Mouse (Mus musculus): ENCODE data around the gene Ispd. TPM values are rescaled to one million over a fixed set of nuclear protein-coding genes. Genes with fewer than 3 reads are reported as not detected.

Ispd gene
- 16.0 TPM for polyA plus RNA-seq (2014; fragmentation: Illumina TruSeq; extraction: RNeasy Lipid Tissue Mini Kit (QIAGEN cat#74804); ENCODE audit: low read depth, low replicate concordance)

GRCm38 (mm10) chr12:36381441-36382340 is at the start of gene Ispd, which contains the start of gene D630036H23Rik:
Ispd (plus strand) TSS chr12:36381450.
D630036H23Rik (minus strand) TSS chr12:36382181.

Other genes starting within 250 kb of the Ispd start
- 49.2 TPM for gene Ankmy2, start 224.3 kb upstream of the Ispd start, polyA plus RNA-seq (2014; fragmentation: Illumina TruSeq; extraction: RNeasy Lipid Tissue Mini Kit (QIAGEN cat#74804); ENCODE audit: low read depth, low replicate concordance)
- 30.9 TPM for gene Bzw2, start 223.4 kb upstream of the Ispd start, polyA plus RNA-seq (2014; fragmentation: Illumina TruSeq; extraction: RNeasy Lipid Tissue Mini Kit (QIAGEN cat#74804); ENCODE audit: low read depth, low replicate concordance)
- gene Lrrc72, start 128.1 kb upstream of the Ispd start, polyA plus RNA-seq (2014; fragmentation: Illumina TruSeq; extraction: RNeasy Lipid Tissue Mini Kit (QIAGEN cat#74804); ENCODE audit: low read depth, low replicate concordance): not detected
- 233 TPM for gene Sostdc1, start 67.3 kb upstream of the Ispd start, polyA plus RNA-seq (2014; fragmentation: Illumina TruSeq; extraction: RNeasy Lipid Tissue Mini Kit (QIAGEN cat#74804); ENCODE audit: low read depth, low replicate concordance)
- gene D630036H23Rik, start 731 bp downstream of the Ispd start, polyA plus RNA-seq (2014; fragmentation: Illumina TruSeq; extraction: RNeasy Lipid Tissue Mini Kit (QIAGEN cat#74804); ENCODE audit: low read depth, low replicate concordance): 1.4 TPM